Mouse (Mus musculus) kidney, postnatal 14 days (tissue): ENCODE measurements around the gene Slc35f1.
A peak's percentile ranks its signal among the peaks of the same experiment; 100 is the strongest.
"Not testable (repeated sequence)": the region's sequence is repeated elsewhere in the genome, so short reads cannot be mapped to it uniquely, and the experiment has no call there.

ENCODE experiments used
- DNase-seq: peaks from one replicate; pipeline ENCODE4 v3.0.0; 2022; ENCODE audit warnings: mixed read lengths

Gene Slc35f1

GRCm38 (mm10) chr10:52791560-52791959 lies 101.2 kb downstream of the Slc35f1 start:
- no peak for DNase-seq

- DNase-seq = no peak
Measured at GRCm38 (mm10) chr10:52797454-52797853, 107.1 kb downstream of the Slc35f1 start.

- no peak for DNase-seq
Measured at GRCm38 (mm10) chr10:52807808-52808207, 117.5 kb downstream of the Slc35f1 start.

GRCm38 (mm10) chr10:52812861-52813260 lies 122.5 kb downstream of the Slc35f1 start:
- DNase-seq = no peak

- DNase-seq = no peak
Measured at GRCm38 (mm10) chr10:52814358-52814757, 124.0 kb downstream of the Slc35f1 start.

- DNase-seq = no peak
Measured at GRCm38 (mm10) chr10:52819661-52820060, 129.3 kb downstream of the Slc35f1 start.

GRCm38 (mm10) chr10:52822909-52823308 lies 132.6 kb downstream of the Slc35f1 start:
- DNase-seq = no peak

- no peak for DNase-seq
Measured at GRCm38 (mm10) chr10:52825746-52826145, 135.4 kb downstream of the Slc35f1 start.

GRCm38 (mm10) chr10:52840819-52841218 lies 150.5 kb downstream of the Slc35f1 start:
- DNase-seq = no peak

- no peak for DNase-seq
Measured at GRCm38 (mm10) chr10:52851994-52852393, 161.7 kb downstream of the Slc35f1 start.

- DNase-seq = no peak
Measured at GRCm38 (mm10) chr10:52860851-52861250, 170.5 kb downstream of the Slc35f1 start.

GRCm38 (mm10) chr10:52864936-52865335 lies 174.6 kb downstream of the Slc35f1 start:
- no peak for DNase-seq

- DNase-seq = no peak
Measured at GRCm38 (mm10) chr10:52871110-52871509, 180.8 kb downstream of the Slc35f1 start.

GRCm38 (mm10) chr10:52874133-52874532 lies 183.8 kb downstream of the Slc35f1 start:
- no peak for DNase-seq

- DNase-seq = peak; percentile 2
Measured at GRCm38 (mm10) chr10:52874712-52875111, 184.4 kb downstream of the Slc35f1 start.

- DNase-seq = no peak
Measured at GRCm38 (mm10) chr10:52877263-52878021, 187.1 kb downstream of the Slc35f1 start.

- no peak for DNase-seq
Measured at GRCm38 (mm10) chr10:52878093-52878801, 187.9 kb downstream of the Slc35f1 start.

GRCm38 (mm10) chr10:52896724-52897123 lies 206.4 kb downstream of the Slc35f1 start:
- DNase-seq = not testable (repeated sequence)

GRCm38 (mm10) chr10:52904914-52905313 lies 214.6 kb downstream of the Slc35f1 start:
- DNase-seq = no peak

- DNase-seq = peak; percentile 2
Measured at GRCm38 (mm10) chr10:52911762-52912161, 221.4 kb downstream of the Slc35f1 start.

- DNase-seq = no peak
Measured at GRCm38 (mm10) chr10:52918715-52919114, 228.4 kb downstream of the Slc35f1 start.

- no peak for DNase-seq
Measured at GRCm38 (mm10) chr10:52923143-52923542, 232.8 kb downstream of the Slc35f1 start.

- no peak for DNase-seq
Measured at GRCm38 (mm10) chr10:52926330-52926729, 236.0 kb downstream of the Slc35f1 start.

GRCm38 (mm10) chr10:52932159-52932558 lies 241.8 kb downstream of the Slc35f1 start:
- no peak for DNase-seq
